Mouse (Mus musculus) CH12.LX (cell line): ENCODE measurements around the gene Prrc2a. TPM values are rescaled to one million over a fixed set of nuclear protein-coding genes. Genes with fewer than 3 reads are reported as not detected.
A peak's percentile ranks its signal among the peaks of the same experiment; 100 is the strongest.

Experiments
- DNase-seq: peaks from one replicate; pipeline ENCODE4 v3.0.0-alpha.2; 2013; ENCODE audit errors: extremely low read depth
- H3K27ac ChIP-seq: 2 replicates; pipeline ENCODE4 v1.5.1; 2012; ENCODE audit warnings: low read depth, mild to moderate bottlenecking, control low read depth, moderate library complexity; ENCODE audit not compliant: insufficient read depth
- H3K27me3 ChIP-seq: replicated peaks from 2 replicates; pipeline ENCODE3; 2012; ENCODE audit warnings: inconsistent platforms
- H3K36me3 ChIP-seq, 2 experiments: replicated peaks in 1 of 2; 2 replicates each; pipeline versions ENCODE3 to v1.6.1; 2012; ENCODE audit warnings: inconsistent platforms in 1 of 2, low read length in 1 of 2, mild to moderate bottlenecking in 1 of 2, mixed read lengths in 1 of 2, moderate library complexity in 1 of 2; ENCODE audit not compliant: control insufficient read depth in 1 of 2, insufficient read depth in 1 of 2
- H3K4me1 ChIP-seq, 2 experiments: 2 replicates each; pipeline ENCODE4 v1.6.1; 2012; ENCODE audit warnings: inconsistent platforms in 1 of 2, moderate library complexity in 1 of 2; ENCODE audit not compliant: insufficient read depth in 2 of 2, control insufficient read depth in 1 of 2
- H3K4me2 ChIP-seq: 2 replicates; pipeline ENCODE4 v1.6.1; 2012; ENCODE audit warnings: low read depth, mild to moderate bottlenecking, control low read depth; ENCODE audit not compliant: poor library complexity, insufficient read depth, severe bottlenecking
- H3K4me3 ChIP-seq, 3 experiments: fragments of 150-350 bp in 1 of 3; sonication (generic) in 1 of 3; replicated peaks in 1 of 3; 2 replicates each; pipeline versions ENCODE3 to v1.5.1; 2011 to 2012; ENCODE audit warnings: low read depth in 2 of 3, low read length in 2 of 3, mild to moderate bottlenecking in 2 of 3, moderate library complexity in 2 of 3, control low read depth in 1 of 3, improper control_type of control experiment in 1 of 3, inconsistent platforms in 1 of 3, mixed read lengths in 1 of 3; ENCODE audit not compliant: poor library complexity in 1 of 3
- H3K79me2 ChIP-seq: replicated peaks from 2 replicates; pipeline ENCODE4 v1.6.1; 2012; ENCODE audit warnings: mild to moderate bottlenecking, moderate library complexity; ENCODE audit not compliant: control insufficient read depth, poor library complexity, insufficient read depth, severe bottlenecking; ENCODE audit errors: extremely low read depth
- H3K9ac ChIP-seq: 2 replicates; pipeline ENCODE4 v1.6.1; 2012; ENCODE audit warnings: low read depth, mild to moderate bottlenecking, control low read depth, moderate library complexity; ENCODE audit not compliant: insufficient read depth
- H3K9me3 ChIP-seq: replicated peaks from 2 replicates; pipeline ENCODE3; 2012; ENCODE audit warnings: low read length, inconsistent platforms, mixed read lengths
- BHLHE40 ChIP-seq: IDR thresholded peaks from 2 replicates; pipeline ENCODE4 v1.6.1; 2011; ENCODE audit warnings: mild to moderate bottlenecking, low read depth, low read length, improper control_type of control experiment
- CHD1 ChIP-seq: IDR thresholded peaks from 2 replicates; pipeline ENCODE4 v1.6.1; 2012; ENCODE audit warnings: low read depth, low read length, improper control_type of control experiment, inconsistent platforms
- CHD2 ChIP-seq: IDR thresholded peaks from 2 replicates; pipeline ENCODE4 v1.6.1; 2011; ENCODE audit warnings: low read length, improper control_type of control experiment
- CTCF ChIP-seq, 2 experiments: IDR thresholded peaks in 1 of 2; conservative IDR thresholded peaks in 1 of 2; 2 replicates each; pipeline ENCODE4 v1.5.1; 2011 to 2012; ENCODE audit warnings: low read depth in 2 of 2, low read length in 2 of 2, improper control_type of control experiment in 1 of 2, inconsistent platforms in 1 of 2, mild to moderate bottlenecking in 1 of 2, moderate library complexity in 1 of 2
- E2F4 ChIP-seq: IDR thresholded peaks from 2 replicates; pipeline ENCODE4 v1.6.1; 2011; ENCODE audit warnings: low read depth, low read length, improper control_type of control experiment; ENCODE audit not compliant: insufficient replicate concordance
- ELF1 ChIP-seq: IDR thresholded peaks from 2 replicates; pipeline ENCODE4 v1.6.1; 2014; ENCODE audit warnings: low read depth, mild to moderate bottlenecking, inconsistent platforms, low read length, improper control_type of control experiment
- EP300 ChIP-seq: IDR thresholded peaks from 2 replicates; pipeline ENCODE4 v1.6.1; 2011; ENCODE audit warnings: low read length, improper control_type of control experiment
- ETS1 ChIP-seq: conservative IDR thresholded peaks from 2 replicates; pipeline ENCODE4 v1.6.1; 2012; ENCODE audit warnings: low read depth, mild to moderate bottlenecking, inconsistent platforms, low read length, improper control_type of control experiment, moderate library complexity
- GABPA ChIP-seq: IDR thresholded peaks from 2 replicates; pipeline ENCODE4 v1.6.1; 2012; ENCODE audit warnings: low read depth, low read length, improper control_type of control experiment, inconsistent platforms; ENCODE audit not compliant: insufficient replicate concordance
- HCFC1 ChIP-seq: IDR thresholded peaks from 2 replicates; pipeline ENCODE4 v1.6.1; 2012; ENCODE audit warnings: low read depth, mild to moderate bottlenecking, inconsistent platforms, low read length, improper control_type of control experiment
- IRF4 ChIP-seq: IDR thresholded peaks from 2 replicates; pipeline ENCODE4 v1.6.1; 2014; ENCODE audit warnings: low read depth, mild to moderate bottlenecking, inconsistent platforms, low read length, improper control_type of control experiment
- JUN ChIP-seq: IDR thresholded peaks from 2 replicates; pipeline ENCODE4 v1.6.1; 2011; ENCODE audit warnings: low read depth, mild to moderate bottlenecking, low read length, improper control_type of control experiment, moderate library complexity; ENCODE audit not compliant: insufficient read depth
- JUND ChIP-seq: conservative IDR thresholded peaks from 2 replicates; pipeline ENCODE4 v1.6.1; 2011; ENCODE audit warnings: low read depth, low read length, improper control_type of control experiment
- KAT2A ChIP-seq: IDR thresholded peaks from 2 replicates; pipeline ENCODE4 v1.6.1; 2012; ENCODE audit warnings: low read length, improper control_type of control experiment, inconsistent platforms; ENCODE audit not compliant: insufficient replicate concordance
- MAFK ChIP-seq: IDR thresholded peaks from 2 replicates; pipeline ENCODE4 v1.6.1; 2011; ENCODE audit warnings: low read length, improper control_type of control experiment; ENCODE audit not compliant: insufficient replicate concordance
- MAX ChIP-seq: IDR thresholded peaks from 2 replicates; pipeline ENCODE4 v1.6.1; 2011; ENCODE audit warnings: low read length, improper control_type of control experiment
- MAZ ChIP-seq: IDR thresholded peaks from 2 replicates; pipeline ENCODE4 v1.6.1; 2012; ENCODE audit warnings: low read depth, mild to moderate bottlenecking, inconsistent platforms, low read length, improper control_type of control experiment, moderate library complexity
- MEF2A ChIP-seq: IDR thresholded peaks from 2 replicates; pipeline ENCODE4 v1.6.1; 2014; ENCODE audit warnings: low read depth, mild to moderate bottlenecking, inconsistent platforms, low read length, improper control_type of control experiment, borderline replicate concordance
- MXI1 ChIP-seq: IDR thresholded peaks from 2 replicates; pipeline ENCODE4 v1.6.1; 2011; ENCODE audit warnings: mild to moderate bottlenecking, low read depth, low read length, improper control_type of control experiment
- MYC ChIP-seq: IDR thresholded peaks from 2 replicates; pipeline ENCODE4 v1.6.1; 2011; ENCODE audit warnings: low read depth, mild to moderate bottlenecking, improper control_type of control experiment, low read length
- NELFE ChIP-seq: IDR thresholded peaks from 2 replicates; pipeline ENCODE4 v1.6.1; 2011; ENCODE audit warnings: low read depth, low read length, improper control_type of control experiment
- NRF1 ChIP-seq: IDR thresholded peaks from 2 replicates; pipeline ENCODE4 v1.6.1; 2014; ENCODE audit warnings: low read depth, mild to moderate bottlenecking, inconsistent platforms, low read length, improper control_type of control experiment, moderate library complexity
- PAX5 ChIP-seq: IDR thresholded peaks from 2 replicates; pipeline ENCODE4 v1.6.1; 2012; ENCODE audit warnings: low read length, inconsistent platforms, mixed read lengths
- POLR2A ChIP-seq: IDR thresholded peaks from 2 replicates; pipeline ENCODE4 v1.6.1; 2011; ENCODE audit warnings: low read depth, mild to moderate bottlenecking, improper control_type of control experiment, low read length
- POLR2AphosphoS2 ChIP-seq: IDR thresholded peaks from 2 replicates; pipeline ENCODE4 v1.6.1; 2011; ENCODE audit warnings: low read depth, low read length, improper control_type of control experiment
- RAD21 ChIP-seq: IDR thresholded peaks from 2 replicates; pipeline ENCODE4 v1.6.1; 2011; ENCODE audit warnings: low read depth, mild to moderate bottlenecking, low read length, improper control_type of control experiment, moderate library complexity
- RCOR1 ChIP-seq: conservative IDR thresholded peaks from 2 replicates; pipeline ENCODE4 v1.6.1; 2012; ENCODE audit warnings: low read depth, mild to moderate bottlenecking, inconsistent platforms, low read length, improper control_type of control experiment
- SIN3A ChIP-seq: IDR thresholded peaks from 2 replicates; pipeline ENCODE4 v1.6.1; 2012; ENCODE audit warnings: low read length, improper control_type of control experiment, inconsistent platforms
- SMC3 ChIP-seq: IDR thresholded peaks from 2 replicates; pipeline ENCODE4 v1.6.1; 2011; ENCODE audit warnings: low read depth, low read length, improper control_type of control experiment
- TBP ChIP-seq: conservative IDR thresholded peaks from 2 replicates; pipeline ENCODE4 v1.6.1; 2011; ENCODE audit warnings: low read depth, low read length, improper control_type of control experiment
- TCF12 ChIP-seq: IDR thresholded peaks from 2 replicates; pipeline ENCODE4 v1.6.1; 2014; ENCODE audit warnings: low read depth, mild to moderate bottlenecking, inconsistent platforms, low read length, improper control_type of control experiment
- UBTF ChIP-seq: IDR thresholded peaks from 2 replicates; pipeline ENCODE4 v1.6.1; 2012; ENCODE audit warnings: low read depth, mild to moderate bottlenecking, inconsistent platforms, low read length, improper control_type of control experiment, moderate library complexity
- USF1 ChIP-seq: IDR thresholded peaks from 2 replicates; pipeline ENCODE4 v1.6.1; 2014; ENCODE audit warnings: low read depth, mild to moderate bottlenecking, inconsistent platforms, low read length, improper control_type of control experiment
- USF2 ChIP-seq: conservative IDR thresholded peaks from 2 replicates; pipeline ENCODE4 v1.6.1; 2011; ENCODE audit warnings: low read depth, low read length, improper control_type of control experiment
- ZC3H11A ChIP-seq: IDR thresholded peaks from 2 replicates; pipeline ENCODE4 v1.6.1; 2012; ENCODE audit warnings: low read depth, mild to moderate bottlenecking, inconsistent platforms, low read length, improper control_type of control experiment
- ZKSCAN1 ChIP-seq: IDR thresholded peaks from 2 replicates; pipeline ENCODE4 v1.6.1; 2012; ENCODE audit warnings: low read depth, inconsistent platforms, low read length, improper control_type of control experiment, borderline replicate concordance
- ZNF384 ChIP-seq: IDR thresholded peaks from 2 replicates; pipeline ENCODE4 v1.6.1; 2012; ENCODE audit warnings: low read depth, low read length, improper control_type of control experiment, inconsistent platforms
- dilution Hi-C: fragments of 300-500 bp; cut with MboI; formaldehyde crosslinking; loops from 2 replicates; pipeline ENCODE4 v1.14.3; 2020; ENCODE audit warnings: low sequenced_read_pairs; ENCODE audit not compliant: extremely low pct_unique_long_range_greater_than_20kb, extremely low pct_ligation_motif_present
- in situ Hi-C: fragments of 300-500 bp; cut with MboI; formaldehyde crosslinking; loops from 3 replicates; pipeline ENCODE4 v1.14.3; 2019; ENCODE audit warnings: low sequenced_read_pairs, low pct_ligation_motif_present, low pct_unique_long_range_greater_than_20kb, mixed read lengths
- polyA plus RNA-seq: library from polyadenylated mRNA; unstranded; fragments of >175 nt; gene quantifications from 2 replicates; pipeline ENCODE4 v1.2.1, GENCODE M21; 2012; ENCODE audit warnings: low read depth; ENCODE audit not compliant: insufficient read length
- total RNA-seq, 2 experiments: library from RNA; depleted of rRNA; stranded (reverse); fragments of 300-350 nt in 1 of 2; fragments of >200 nt in 1 of 2; gene quantifications; 2 replicates each; pipeline ENCODE4 v1.2.3; 2012 to 2014

Prrc2a gene
- total RNA-seq (2012; rRNA removed) (80.4 and 87.1 TPM in 2 replicates), total RNA-seq (2014; rRNA removed) (27.8 and 31.3 TPM in 2 replicates), polyA plus RNA-seq (234 and 313 TPM in 2 replicates)

GRCm38 (mm10) chr17:35164568-35165450 is at the start of gene Prrc2a:
TSS of gene Prrc2a (minus strand) at chr17:35164897.
- Histone ChIP-seq H3K27me3 (no peaks in the 10 kb centered on the region), H3K9me3 (no peaks in the 10 kb centered on the region), H3K79me2 (peaks cover 52% of the 10 kb centered on the region), H3K4me1 (peaks cover 6 to 38% of the 10 kb centered on the region in 2 experiments), H3K36me3 (peaks cover 22 to 38% of the 10 kb centered on the region in 2 experiments), H3K27ac (peak within 1 kb of the TSS; percentile 97), H3K4me3 (peak within 1 kb of the TSS; percentile 88 to 97 (median 92)), H3K9ac (peak within 1 kb of the TSS; percentile 95), H3K4me2 (peak within 1 kb of the TSS; percentile 84)
- in situ Hi-C loops (no loop called here), dilution Hi-C loops (no loop called here)
- DNase-seq: peak; percentile 99
- TF ChIP-seq PAX5 (no peak), MAZ (peak; percentile 94), HCFC1 (peak; percentile 85), TCF12 (peak; percentile 77), TBP (peak; percentile 92; the same call in 1 of the 2 replicates), MAFK (no peak), SMC3 (no peak), USF1 (no peak), ZNF384 (peak; percentile 94), MYC (no peak; the same call in 1 of the 2 replicates), GABPA (no peak), USF2 (no peak), ETS1 (no peak), KAT2A (peak; percentile 78), CHD1 (no peak), RAD21 (no peak), CTCF (conservative IDR thresholded peaks at IDR 0.05 in 1 of 2, IDR thresholded peaks at IDR 0.05 in 1 of 2; ENCODE audit: low read depth in 2 of 2, low read length in 2 of 2) (no peak), UBTF (no peak; the same call in none of the 2 replicates), MXI1 (peak; percentile 60; the same call in 1 of the 2 replicates), JUND (no peak), MAX (peak; percentile 33; the same call in 1 of the 2 replicates), E2F4 (no peak), ZC3H11A (no peak), MEF2A (no peak; the same call in 1 of the 2 replicates), SIN3A (peak; percentile 75), ZKSCAN1 (no peak), NRF1 (peak; percentile 94), JUN (no peak), RCOR1 (no peak), ELF1 (peak; percentile 68; the same call in 1 of the 2 replicates), CHD2 (no peak), NELFE (peak; percentile 81), EP300 (no peak), BHLHE40 (peak; percentile 11; the same call in 1 of the 2 replicates), IRF4 (no peak; the same call in 1 of the 2 replicates), POLR2AphosphoS2 (0 out of 2 replicates have a peak, but pooled peaks have one; percentile 37), POLR2A (peak; percentile 78; the same call in 1 of the 2 replicates)
